Mouse (Mus musculus) liver, embryonic 14.5 days (tissue): ENCODE measurements around the gene Serpine1. TPM values are rescaled to one million over a fixed set of nuclear protein-coding genes. Genes with fewer than 3 reads are reported as not detected.

Source experiments
- ATAC-seq: fragments of 200-750 bp; cut with Nextera tagmentation; 2 replicates; pipeline ENCODE4 v1.8.0; 2017; ENCODE audit warnings: moderate number of reproducible peaks, mild to moderate bottlenecking, moderate library complexity; ENCODE audit not compliant: insufficient read depth
- DNase-seq, 3 experiments: peaks; one replicate each; pipeline ENCODE4 v3.0.0-alpha.2; 2012 to 2013; ENCODE audit warnings: low read depth in 3 of 3, low spot score in 3 of 3
- H3K27ac ChIP-seq: fragments of 300-500 bp; sonication (generic); 2 replicates; pipeline ENCODE4 v1.5.1; 2014; ENCODE audit warnings: moderate library complexity, mild to moderate bottlenecking, control low read depth, inconsistent platforms
- H3K27me3 ChIP-seq: fragments of 300-500 bp; sonication (generic); 2 replicates; pipeline ENCODE4 v1.6.1; 2014; ENCODE audit warnings: mild to moderate bottlenecking, low read length, moderate library complexity; ENCODE audit not compliant: control insufficient read depth, insufficient read depth
- H3K36me3 ChIP-seq: fragments of 300-500 bp; sonication (generic); replicated peaks from 2 replicates; pipeline ENCODE4 v1.6.1; 2014; ENCODE audit warnings: low read depth; ENCODE audit not compliant: control insufficient read depth, insufficient read depth
- H3K4me1 ChIP-seq, 2 experiments: fragments of 200-500 bp in 1 of 2; fragments of 300-500 bp in 1 of 2; sonication (generic) in 1 of 2; replicated peaks; 2 replicates each; pipeline ENCODE4 v1.6.1; 2012 to 2014; ENCODE audit warnings: antibody characterized with exemption in 1 of 2, inconsistent platforms in 1 of 2, low read length in 1 of 2; ENCODE audit not compliant: control insufficient read depth in 2 of 2, insufficient read depth in 2 of 2
- H3K4me2 ChIP-seq: fragments of 300-500 bp; sonication (generic); 2 replicates; pipeline ENCODE4 v1.6.1; 2014; ENCODE audit warnings: low read depth, mild to moderate bottlenecking, control low read depth, moderate library complexity
- H3K4me3 ChIP-seq, 2 experiments: fragments of 200-500 bp in 1 of 2; fragments of 300-500 bp in 1 of 2; sonication (generic) in 1 of 2; 2 replicates each; pipeline ENCODE4 v1.5.1; 2012 to 2014; ENCODE audit warnings: low read depth in 2 of 2, low read length in 2 of 2, mild to moderate bottlenecking in 2 of 2, control low read depth in 1 of 2, inconsistent platforms in 1 of 2, moderate library complexity in 1 of 2; ENCODE audit not compliant: insufficient read depth in 1 of 2
- H3K9ac ChIP-seq: fragments of 300-500 bp; sonication (generic); replicated peaks from 2 replicates; pipeline ENCODE4 v1.6.1; 2014; ENCODE audit warnings: mild to moderate bottlenecking, control low read depth, moderate library complexity
- H3K9me3 ChIP-seq: fragments of 300-500 bp; sonication (generic); 2 replicates; pipeline ENCODE4 v1.6.1; 2016; ENCODE audit warnings: low read length, mixed read lengths; ENCODE audit not compliant: control insufficient read depth
- CTCF ChIP-seq: IDR thresholded peaks from 2 replicates; pipeline ENCODE4 v1.5.1; 2016; ENCODE audit warnings: antibody characterized with exemption, low read depth, control low read depth
- EP300 ChIP-seq: IDR thresholded peaks from 2 replicates; pipeline ENCODE4 v1.6.1; 2016; ENCODE audit warnings: antibody characterized with exemption, low read depth
- WGBS: fragments of 180-500 bp; shearing (Covaris S2); extraction: QIAGEN DNeasy Blood & Tissue Kit; methylation state at CpG from one replicate; pipeline ENCODE4 v1.1.7; 2014; ENCODE audit not compliant: insufficient replicate concordance; 5-methylcytosine and 5-hydroxymethylcytosine counted together
- polyA plus RNA-seq, 2 experiments: library from polyadenylated mRNA; depleted of rRNA in 1 of 2; stranded (reverse) in 1 of 2; unstranded in 1 of 2; fragments of >200 nt; fragmentation: Nextera tagmentation in 1 of 2; extraction: Ambion mirVana in 1 of 2; gene quantifications; 2 replicates each; pipeline versions ENCODE4 v1.2.1 to v1.2.3; 2012 to 2014

Serpine1 gene
- polyA plus RNA-seq, 2 experiments = 0.23 TPM; not detected in 1

GRCm38 (mm10) chr5:137041442-137041841 lies 30.6 kb downstream of the Serpine1 start:
- Histone ChIP-seq H3K27me3 (no peaks in the 10 kb centered on the region), H3K4me1 (peaks cover 5 to 11% of the 10 kb centered on the region in 2 experiments), H3K9me3 (no peaks in the 10 kb centered on the region), H3K9ac (no peak overlapping the region), H3K36me3 (peaks cover 10% of the 10 kb centered on the region), H3K27ac (no peak overlapping the region), H3K4me3 (no peak overlapping the region), H3K4me2 (no peak overlapping the region)
- TF ChIP-seq EP300 = no peak
- no peak for TF ChIP-seq CTCF
- no peak for ATAC-seq
- DNase-seq = no peak
- 84% methylated on average over 10 of the region's 10 CpGs for WGBS

GRCm38 (mm10) chr5:137039453-137039852 lies 32.6 kb downstream of the Serpine1 start:
- TF ChIP-seq CTCF (no peak), EP300 (no peak)
- no peak for ATAC-seq

GRCm38 (mm10) chr5:137036211-137036610 lies 35.9 kb downstream of the Serpine1 start:
- H3K36me3 ChIP-seq = peaks cover 4% of the 10 kb centered on the region
- WGBS = 81% methylated on average over 13 of the region's 13 CpGs
- ATAC-seq (no peak), DNase-seq (no peak)
- H3K27me3 ChIP-seq = peaks cover 14% of the 10 kb centered on the region
- no peak overlapping the region for H3K4me3 ChIP-seq
- TF ChIP-seq EP300 (no peak), CTCF (no peak)
- H3K4me2 ChIP-seq = no peak overlapping the region
- peaks cover 7 to 12% of the 10 kb centered on the region in 2 experiments for H3K4me1 ChIP-seq
- H3K9me3 ChIP-seq = no peaks in the 10 kb centered on the region
- no peak overlapping the region for H3K27ac ChIP-seq
- H3K9ac ChIP-seq = no peak overlapping the region

More at GRCm38 (mm10) chr5:137039453-137039852, 32.6 kb downstream of the Serpine1 start:
- WGBS = 92% methylated on average over 10 of the region's 10 CpGs
- H3K27me3 ChIP-seq = no peaks in the 10 kb centered on the region
- peaks cover 10% of the 10 kb centered on the region for H3K36me3 ChIP-seq
- H3K9me3 ChIP-seq = no peaks in the 10 kb centered on the region
- H3K4me3 ChIP-seq = no peak overlapping the region
- DNase-seq = no peak
- H3K9ac ChIP-seq = no peak overlapping the region
- no peak overlapping the region for H3K27ac ChIP-seq
- no peaks in the 10 kb centered on the region for H3K4me1 ChIP-seq
- H3K4me2 ChIP-seq = no peak overlapping the region

- DNase-seq (peak; percentile 79 to 84 (median 80)), ATAC-seq (peak; percentile 86)
- no peak overlapping the region for H3K27ac ChIP-seq
- peak overlapping the region; percentile 53 to 56 for H3K4me3 ChIP-seq
- TF ChIP-seq CTCF = no peak
- no peak for TF ChIP-seq EP300
- peaks cover 7 to 12% of the 10 kb centered on the region in 2 experiments for H3K4me1 ChIP-seq
- no peaks in the 10 kb centered on the region for H3K9me3 ChIP-seq
- no peaks in the 10 kb centered on the region for H3K36me3 ChIP-seq
- H3K9ac ChIP-seq = peak overlapping the region; percentile 31
- under 1% methylated on average over 47 of the region's 49 CpGs for WGBS
- peak overlapping the region; percentile 84 for H3K4me2 ChIP-seq
- peaks cover 50% of the 10 kb centered on the region for H3K27me3 ChIP-seq
Observed at GRCm38 (mm10) chr5:137032641-137033074, 39.4 kb downstream of the Serpine1 start.

- peaks cover 55% of the 10 kb centered on the region for H3K27me3 ChIP-seq
- TF ChIP-seq EP300 (no peak), CTCF (peak; percentile 46)
Observed at GRCm38 (mm10) chr5:137032033-137032421, 40.0 kb downstream of the Serpine1 start.

More at GRCm38 (mm10) chr5:137032033-137032421, 40.0 kb downstream of the Serpine1 start:
- Histone ChIP-seq H3K9ac (no peak overlapping the region), H3K36me3 (no peaks in the 10 kb centered on the region), H3K4me2 (peak overlapping the region; percentile 84), H3K4me1 (peaks cover 7 to 12% of the 10 kb centered on the region in 2 experiments), H3K9me3 (no peaks in the 10 kb centered on the region), H3K4me3 (peak overlapping the region in 1 of 2 experiments; percentile 53; a peak in 2 of 4 replicates), H3K27ac (no peak overlapping the region)
- DNase-seq (no peak), ATAC-seq (no peak)
- 0% methylated on average over 30 of the region's 33 CpGs for WGBS
